Comparison of ENCODE assay signal across 14 mouse cellular contexts in genomic region chr8:127183533-127183932, GRCm38 (mm10).
A peak's percentile ranks its signal among the peaks of the same experiment; 100 is the strongest.
DNase-seq lines count a peak whose midpoint lies in the region; ATAC-seq lines count a peak whose summit lies in the region.
"Had no signal": no experiment of that assay in that cellular context is flagged by ENCODE, and none has a peak within 500 bp of the region (broad histone marks: within the 10 kb centered on the region; RNA-seq: fewer than 3 reads in every experiment).

No protein-coding gene starts in this region.

- 46% methylated on average over 2 of the region's 2 CpGs for WGBS in heart, embryonic 13.5 days
- WGBS in kidney, embryonic 16.5 days, result 37% methylated on average over 2 of the region's 2 CpGs
- WGBS in embryonic facial prominence, embryonic 13.5 days, result 42% methylated on average over 2 of the region's 2 CpGs
- WGBS in liver, embryonic 11.5 days, result 67% methylated on average over 2 of the region's 2 CpGs

- H3K27me3 ChIP-seq in heart, embryonic 13.5 days (replicated peaks), result no peaks in the 10 kb centered on the region
- no peaks in the 10 kb centered on the region for H3K27me3 ChIP-seq in kidney, embryonic 16.5 days (ENCODE audit: insufficient read depth, low read length)
- H3K27me3 ChIP-seq in embryonic facial prominence, embryonic 13.5 days, result no peaks in the 10 kb centered on the region
- no peaks in the 10 kb centered on the region for H3K27me3 ChIP-seq in liver, embryonic 11.5 days (replicated peaks; ENCODE audit: control insufficient read depth, insufficient read depth, low read length)
- H3K27me3 ChIP-seq: embryonic facial prominence, embryonic 15.5 days; midbrain, embryonic 13.5 days had no signal

- no peaks in the 10 kb centered on the region for H3K36me3 ChIP-seq in heart, embryonic 13.5 days
- no peaks in the 10 kb centered on the region for H3K36me3 ChIP-seq in kidney, embryonic 16.5 days (ENCODE audit: insufficient read depth, low read length)
- no peaks in the 10 kb centered on the region for H3K36me3 ChIP-seq in embryonic facial prominence, embryonic 13.5 days
- no peaks in the 10 kb centered on the region for H3K36me3 ChIP-seq in liver, embryonic 11.5 days (ENCODE audit: control insufficient read depth, insufficient read depth, low read length)
- H3K36me3 ChIP-seq: embryonic facial prominence, embryonic 15.5 days; midbrain, embryonic 13.5 days had no signal

- DNase-seq in heart, adult 9 months (ENCODE audit: low spot score in 2 of 2), result no peak
- no peak for DNase-seq in kidney, postnatal 10 days
- no peak for DNase-seq in liver, embryonic 11.5 days (ENCODE audit: low spot score)
- no peak for DNase-seq in cerebellum, adult 11 months
- DNase-seq: adrenal gland, postnatal 25 days; cerebellum, postnatal 36 days; gastrocnemius, postnatal 36 days; thymus, adult 2 months had no signal

- peak overlapping the region; percentile 70 for H3K27ac ChIP-seq in heart, embryonic 13.5 days (replicated peaks)
- H3K27ac ChIP-seq in kidney, embryonic 16.5 days (ENCODE audit: low read length), result 0 out of 2 replicates have a peak overlapping the region, but pooled peaks have one; percentile 23
- peak overlapping the region; percentile 16; the same call in 1 of the 2 replicates for H3K27ac ChIP-seq in embryonic facial prominence, embryonic 13.5 days
- H3K27ac ChIP-seq in liver, embryonic 11.5 days (ENCODE audit: low read depth, low read length), result no peak overlapping the region
- H3K27ac ChIP-seq: midbrain, embryonic 13.5 days had no signal

- H3K4me2 ChIP-seq in heart, embryonic 13.5 days, result peak overlapping the region; percentile 4
- no peak overlapping the region for H3K4me2 ChIP-seq in kidney, embryonic 16.5 days (replicated peaks; ENCODE audit: low read depth, low read length)
- H3K4me2 ChIP-seq in embryonic facial prominence, embryonic 13.5 days, result no peak overlapping the region
- H3K4me2 ChIP-seq in liver, embryonic 11.5 days, result peak overlapping the region; percentile 17; the same call in 1 of the 2 replicates
- H3K4me2 ChIP-seq: embryonic facial prominence, embryonic 15.5 days; midbrain, embryonic 13.5 days had no signal

- H3K9ac ChIP-seq in heart, embryonic 13.5 days, result 0 out of 2 replicates have a peak overlapping the region, but pooled peaks have one; percentile 15
- H3K9ac ChIP-seq in kidney, embryonic 16.5 days (replicated peaks; ENCODE audit: low read length), result no peak overlapping the region
- H3K9ac ChIP-seq in embryonic facial prominence, embryonic 13.5 days, result no peak overlapping the region
- H3K9ac ChIP-seq in liver, embryonic 11.5 days (ENCODE audit: low read depth, low read length), result no peak overlapping the region
- H3K9ac ChIP-seq: embryonic facial prominence, embryonic 15.5 days; midbrain, embryonic 13.5 days had no signal

- ATAC-seq in heart, embryonic 13.5 days (ENCODE audit: extremely low read depth, insufficient number of reproducible peaks, low FRiP score, low TSS enrichment), result no peak
- no peak for ATAC-seq in kidney, embryonic 16.5 days (ENCODE audit: low FRiP score, low TSS enrichment)
- no peak for ATAC-seq in embryonic facial prominence, embryonic 13.5 days (ENCODE audit: insufficient number of reproducible peaks, insufficient read depth, low FRiP score, low TSS enrichment, low read depth)
- no peak for ATAC-seq in liver, embryonic 11.5 days (replicated peaks; ENCODE audit: low FRiP score)
- ATAC-seq: forebrain, embryonic 16.5 days had no signal

- H3K9me3 ChIP-seq in heart, embryonic 13.5 days, result no peaks in the 10 kb centered on the region
- no peaks in the 10 kb centered on the region for H3K9me3 ChIP-seq in kidney, embryonic 16.5 days (ENCODE audit: low read length)
- no peaks in the 10 kb centered on the region for H3K9me3 ChIP-seq in embryonic facial prominence, embryonic 13.5 days
- H3K9me3 ChIP-seq in liver, embryonic 11.5 days (ENCODE audit: control insufficient read depth, low read length), result no peaks in the 10 kb centered on the region
- H3K9me3 ChIP-seq: embryonic facial prominence, embryonic 15.5 days; midbrain, embryonic 13.5 days had no signal

- peaks cover 57% of the 10 kb centered on the region for H3K4me1 ChIP-seq in heart, embryonic 13.5 days
- peaks cover 41% of the 10 kb centered on the region for H3K4me1 ChIP-seq in kidney, embryonic 16.5 days (ENCODE audit: insufficient read depth, low read length)
- peaks cover 56% of the 10 kb centered on the region for H3K4me1 ChIP-seq in embryonic facial prominence, embryonic 13.5 days
- peaks cover 15% of the 10 kb centered on the region for H3K4me1 ChIP-seq in liver, embryonic 11.5 days (replicated peaks; ENCODE audit: control insufficient read depth, insufficient read depth, low read length)

- H3K4me3 ChIP-seq in heart, embryonic 13.5 days, result no peak overlapping the region
- no peak overlapping the region for H3K4me3 ChIP-seq in kidney, embryonic 16.5 days (ENCODE audit: low read length)
- H3K4me3 ChIP-seq in embryonic facial prominence, embryonic 13.5 days, result no peak overlapping the region
- H3K4me3 ChIP-seq in liver, embryonic 11.5 days (ENCODE audit: low read depth, low read length), result no peak overlapping the region
- H3K4me3 ChIP-seq: embryonic facial prominence, embryonic 15.5 days; midbrain, embryonic 13.5 days had no signal

Comparison
In these comparisons a context has a peak if more than half of its experiments do, and no peak if none do; other contexts are left out.
1. H3K4me2 ChIP-seq: peak in heart, embryonic 13.5 days (single experiment) and liver, embryonic 11.5 days (single experiment); none in kidney, embryonic 16.5 days (single experiment) and embryonic facial prominence, embryonic 13.5 days (single experiment).